Mouse (Mus musculus): ENCODE data around the gene Ccdc158.

Ccdc158 gene

GRCm38 (mm10) chr5:92560201-92560600 is 114.9 kb downstream of the Ccdc158 start:
- H3K9me3 ChIP-seq (ENCODE audit: low read length): no peaks in the 10 kb centered on the region
- no peak overlapping the region for H3K4me3 ChIP-seq (replicated peaks; ENCODE audit: low read length)
- peaks cover 4% of the 10 kb centered on the region; the same call in 1 of the 2 replicates for H3K4me1 ChIP-seq (replicated peaks; ENCODE audit: low read depth, low read length)
- TF ChIP-seq CTCF (conservative IDR thresholded peaks at IDR 0.05; ENCODE audit: low read length) (no peak), POU5F1 (IDR thresholded peaks at IDR 0.05; ENCODE audit: borderline replicate concordance, low read length) (no peak), NANOG (IDR thresholded peaks at IDR 0.05; ENCODE audit: borderline replicate concordance, low read length) (no peak)
- H3K36me3 ChIP-seq (ENCODE audit: insufficient read depth, low read length): no peaks in the 10 kb centered on the region
- peaks cover 13% of the 10 kb centered on the region for H3K27me3 ChIP-seq (ENCODE audit: insufficient read depth, low read length)
